23 mouse cellular contexts compared by ENCODE assay signal in the genomic region with DNA sequence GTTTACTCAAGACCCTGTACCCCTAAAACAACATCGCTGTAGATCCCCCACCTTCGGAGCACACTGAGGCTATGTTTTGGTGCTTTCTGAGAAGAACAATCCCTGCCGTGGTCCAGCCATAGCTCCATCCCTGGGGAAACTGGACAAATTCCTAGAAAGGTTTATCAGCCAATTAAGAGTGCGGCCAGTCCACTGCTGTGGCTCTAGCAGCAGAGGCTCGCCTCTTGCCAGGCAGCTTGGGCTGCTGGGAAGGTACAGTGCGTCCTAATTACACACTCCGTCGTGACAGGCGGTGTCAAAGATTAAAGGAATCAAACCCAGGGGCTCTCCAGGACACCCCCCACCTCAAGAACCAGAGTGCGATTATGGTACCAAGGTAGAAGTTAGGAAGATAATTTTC.
DNase-seq lines count a peak whose midpoint lies in the region; ATAC-seq and TF ChIP-seq lines count a peak whose summit lies in the region.
"Had no signal": no experiment of that assay in that cellular context is flagged by ENCODE, and none has a peak within 500 bp of the region (broad histone marks: within the 10 kb centered on the region; RNA-seq: fewer than 3 reads in every experiment).

No protein-coding gene starts in this region.

- 26% methylated on average over 10 of the region's 10 CpGs for WGBS in cerebellum, adult 2 months

- intact Hi-C loops in heart, postnatal 10 days (cut with DNase I) = no loop called here

- no peak for ATAC-seq in cerebellum, adult (ENCODE audit: insufficient number of reproducible peaks, low FRiP score, low TSS enrichment)
- no peak for ATAC-seq in megakaryocyte progenitor cell, adult 5-6 weeks (replicated peaks; ENCODE audit: poor library complexity)
- ATAC-seq: forebrain, embryonic 14.5 days; intestine, embryonic 16.5 days had no signal

- peaks cover 2% of the 10 kb centered on the region; the same call in 1 of the 2 replicates for H3K27me3 ChIP-seq in cerebellum, adult 2 months (ENCODE audit: control insufficient read depth, insufficient read depth, low read length)
- H3K27me3 ChIP-seq: embryonic facial prominence, embryonic 15.5 days; heart, embryonic 12.5 days had no signal

- no peak overlapping the region for H3K27ac ChIP-seq in cerebellum, adult 2 months (ENCODE audit: insufficient read depth, low read length)
- H3K27ac ChIP-seq: embryonic facial prominence, embryonic 15.5 days; forebrain, embryonic 10.5 days; heart, adult 2 months; hindbrain, embryonic 10.5 days; hindbrain, embryonic 14.5 days; kidney, embryonic 15.5 days had no signal

- peaks cover 29% of the 10 kb centered on the region for H3K4me1 ChIP-seq in cerebellum, adult 2 months (ENCODE audit: control insufficient read depth, insufficient read depth, low read length)

- no peak overlapping the region for H3K4me3 ChIP-seq in cerebellum, adult 2 months (replicated peaks; ENCODE audit: insufficient read depth, low read depth, low read length)
- H3K4me3 ChIP-seq: embryonic facial prominence, embryonic 15.5 days; erythroblast, embryonic 14.5 days; forebrain, embryonic 10.5 days; heart, adult 2 months; heart, embryonic 12.5 days; hindbrain, embryonic 10.5 days; kidney, embryonic 15.5 days had no signal

- TF ChIP-seq CTCF in cerebellum, adult 2 months (IDR thresholded peaks at IDR 0.05; ENCODE audit: borderline replicate concordance, insufficient read depth, low read depth, low read length) = no peak

- peak; percentile 41 to 60 for DNase-seq in cerebellum, adult 2 months
- DNase-seq in heart, postnatal 10 days = peak; percentile 18 to 37
- no peak for DNase-seq in heart, postnatal 4 days
- DNase-seq in cerebellum, adult 9-11 months = peak; percentile 47
- peak; percentile 44 to 46 for DNase-seq in cerebellum, postnatal 25 days
- DNase-seq in kidney, postnatal 25 days = no peak
- DNase-seq: adrenal gland, adult 2 months; adrenal gland, postnatal 25 days; embryo, embryonic 11 days; gastrocnemius, postnatal 10 days; kidney, adult 2 months had no signal

- no peak for TF ChIP-seq POLR2A in cerebellum, adult 2 months (IDR thresholded peaks at IDR 0.05; ENCODE audit: borderline replicate concordance, insufficient read depth, low read length)

Comparison
In these comparisons a context has a peak if more than half of its experiments do, and no peak if none do; other contexts are left out.
1. DNase-seq: peak in cerebellum, adult 2 months (2 of 2), heart, postnatal 10 days (2 of 2), cerebellum, adult 9-11 months (single experiment) and cerebellum, postnatal 25 days (2 of 2); none in heart, postnatal 4 days (single experiment) and kidney, postnatal 25 days (0 of 2).